Mouse (Mus musculus) brain, adult 2 months (tissue): Measurements from ENCODE around the gene Gipc2.

Experiments
- DNase-seq: peaks from one replicate; pipeline ENCODE4 v3.0.0; 2011; ENCODE audit warnings: low read depth, low spot score

Gene Gipc2

DNA sequence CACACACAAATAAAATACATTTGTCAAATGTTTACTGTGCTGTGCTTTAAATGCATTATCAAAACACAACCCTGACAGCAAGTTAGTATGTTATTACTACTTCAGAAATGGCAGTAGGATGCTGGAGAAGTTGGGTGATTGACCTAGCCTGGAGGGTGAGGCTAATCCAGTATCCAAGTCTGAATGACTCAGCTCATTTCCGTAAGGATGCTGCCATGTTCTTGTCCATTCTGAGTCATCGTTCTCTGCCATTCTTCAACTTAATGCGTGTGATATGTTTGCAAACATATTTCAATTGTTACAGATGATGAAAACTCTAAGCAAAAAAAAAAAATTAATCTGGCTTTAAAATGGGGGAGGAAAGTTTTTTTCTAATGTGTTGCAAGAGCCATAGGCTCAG is 84.6 kb downstream of the Gipc2 start:
- DNase-seq: no peak

DNA sequence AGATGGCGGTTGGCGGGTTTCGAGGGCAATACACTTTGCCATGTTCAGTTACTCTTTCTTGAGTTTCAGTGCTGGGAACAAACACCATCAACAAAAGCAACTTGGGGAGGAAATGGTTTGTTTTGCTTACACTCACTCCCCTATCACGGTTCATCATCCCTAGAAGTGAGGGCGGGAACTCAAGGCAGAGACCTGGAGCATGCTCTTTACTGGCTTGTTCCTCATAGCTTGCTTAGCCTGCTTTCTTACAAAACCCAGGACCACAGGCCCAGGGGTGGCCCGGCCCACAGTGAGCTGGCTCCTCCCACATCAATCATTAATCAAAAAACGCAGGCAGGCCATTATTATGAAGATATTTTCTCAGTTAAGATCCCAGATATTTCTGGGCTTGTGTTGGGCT is 89.9 kb downstream of the Gipc2 start:
- no peak for DNase-seq

DNA sequence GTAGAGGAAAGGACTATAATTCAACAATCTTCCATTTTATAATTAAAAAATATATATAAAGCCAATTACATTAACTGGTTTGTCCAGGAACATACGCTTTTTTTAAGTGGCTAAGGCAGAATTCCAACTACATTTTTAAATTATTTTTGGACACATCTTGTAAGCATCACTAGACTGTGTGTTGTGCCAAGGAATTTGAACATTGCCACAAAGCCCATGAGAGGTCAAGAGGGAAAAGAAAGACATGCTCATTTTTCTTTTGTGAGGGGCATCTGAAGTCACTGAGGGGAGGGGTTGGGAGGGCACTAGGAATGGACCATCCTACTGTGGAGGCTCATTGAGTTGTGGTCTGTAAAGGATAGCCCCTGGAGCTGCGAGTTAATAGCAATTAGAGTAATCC is 97.0 kb downstream of the Gipc2 start:
- no peak for DNase-seq

DNA sequence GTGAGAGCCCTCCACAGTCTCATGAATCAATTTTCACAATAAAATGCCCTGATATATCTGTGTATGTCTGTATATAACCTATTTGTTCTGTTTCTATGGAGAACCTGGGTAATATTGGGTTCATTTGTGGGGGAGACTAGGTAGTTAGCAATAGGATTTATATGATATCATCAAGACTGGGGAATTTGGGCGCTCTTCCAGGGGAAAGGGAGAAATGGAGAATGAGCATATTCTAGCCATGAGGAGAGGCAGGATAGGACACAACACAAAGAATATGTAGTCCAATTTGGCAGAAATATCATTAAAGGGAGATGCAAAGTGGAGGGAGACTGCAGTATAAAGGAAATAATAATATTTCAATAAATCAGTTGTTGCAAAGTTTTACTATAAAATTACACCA is 97.7 kb downstream of the Gipc2 start:
- no peak for DNase-seq

DNA sequence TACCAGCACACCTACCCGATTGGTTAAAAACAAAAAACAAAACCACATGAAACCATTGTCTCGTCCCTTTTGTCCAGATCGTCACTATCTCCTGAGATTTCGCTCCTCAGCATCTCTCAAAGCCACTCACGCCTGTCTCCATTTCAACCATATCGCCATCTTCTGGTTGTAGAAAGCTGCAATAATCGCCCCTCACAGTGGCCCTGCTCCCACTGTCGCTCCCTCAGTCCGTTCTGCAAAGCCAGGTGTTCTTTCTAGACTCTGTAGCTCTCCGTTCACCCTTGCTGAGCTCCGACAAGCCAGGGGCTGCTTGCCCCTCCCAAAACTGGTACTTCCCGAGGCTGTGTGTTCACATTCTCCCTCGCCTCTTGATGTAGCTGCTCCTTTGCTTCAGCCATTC is 99.3 kb downstream of the Gipc2 start:
- peak; percentile 33 for DNase-seq

DNA sequence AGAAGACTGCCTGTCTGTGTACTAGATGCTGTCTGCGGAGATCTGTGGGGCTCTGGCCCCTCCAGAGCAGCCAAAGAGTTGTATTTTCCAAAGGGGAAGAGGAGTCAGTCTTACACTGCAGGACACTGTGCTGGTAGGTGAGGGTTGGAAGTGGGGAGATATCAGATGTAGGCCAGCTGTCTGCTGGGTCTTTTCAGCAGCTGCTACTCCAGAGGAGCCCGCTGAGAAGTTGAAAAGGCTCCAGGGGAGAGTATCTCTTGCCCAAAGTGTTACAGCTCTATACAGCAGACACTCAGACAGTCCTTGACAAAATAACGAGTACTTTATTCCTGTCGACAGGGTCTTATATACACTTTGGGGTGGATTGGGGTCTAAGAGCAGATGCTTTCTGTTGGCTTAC is 100.2 kb downstream of the Gipc2 start:
- DNase-seq: no peak

DNA sequence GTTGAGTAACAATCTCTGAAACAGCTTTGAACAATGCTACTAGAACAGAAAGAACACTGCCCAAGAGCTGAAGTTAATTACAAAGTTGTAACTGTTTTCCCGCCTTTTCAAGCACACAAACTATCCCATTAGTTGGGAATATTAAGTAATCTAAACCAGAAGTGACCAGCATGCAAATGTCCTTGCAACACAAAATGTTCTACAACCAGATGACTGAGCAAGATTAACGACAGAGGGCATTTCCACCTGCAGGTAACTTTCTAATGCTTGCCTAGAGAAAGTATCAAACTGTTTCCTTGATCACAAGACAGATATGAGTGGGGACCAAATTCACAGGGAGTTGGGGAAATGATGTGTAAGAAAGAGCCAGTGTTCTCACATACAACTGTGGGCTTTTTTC is 101.9 kb downstream of the Gipc2 start:
- no peak for DNase-seq

DNA sequence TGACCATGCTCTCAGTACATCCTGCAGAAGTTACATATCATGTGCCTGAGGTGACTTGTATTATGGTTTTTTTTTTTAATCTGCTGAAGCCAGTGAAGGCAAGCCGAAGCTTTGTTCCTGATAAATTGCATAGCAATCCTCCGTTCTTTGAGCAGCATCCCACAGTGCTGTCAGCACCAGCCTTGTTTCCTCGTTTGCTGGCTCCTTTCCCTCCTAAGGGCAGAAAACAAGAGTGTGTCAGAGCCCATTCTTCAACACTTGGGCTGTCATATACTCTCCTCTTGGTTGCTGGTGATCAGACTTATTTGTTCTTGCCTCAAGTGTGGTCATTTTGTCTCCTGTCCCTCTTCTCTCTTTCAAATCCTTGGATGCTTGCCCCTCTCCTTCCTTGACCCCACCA is 103.2 kb downstream of the Gipc2 start:
- no peak for DNase-seq

DNA sequence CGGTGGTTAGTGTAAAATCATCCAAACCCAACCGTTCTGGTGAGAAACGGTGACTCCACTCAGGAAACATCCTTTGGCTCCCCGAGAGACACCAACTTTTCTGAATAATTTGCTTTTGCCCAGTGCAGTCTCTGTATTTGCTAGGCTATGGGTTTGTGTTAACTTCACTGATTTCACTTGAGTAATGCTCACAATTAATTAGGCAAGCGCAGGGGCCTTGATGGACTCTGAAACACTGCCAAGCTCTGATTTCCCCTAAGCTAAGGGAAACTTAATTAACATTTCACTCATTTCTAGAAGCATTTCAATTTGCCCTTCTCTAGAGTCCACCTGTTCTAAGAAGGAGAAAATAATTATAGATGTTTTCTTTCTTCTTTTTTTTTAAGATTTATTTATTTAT is 104.9 kb downstream of the Gipc2 start:
- DNase-seq: no peak

DNA sequence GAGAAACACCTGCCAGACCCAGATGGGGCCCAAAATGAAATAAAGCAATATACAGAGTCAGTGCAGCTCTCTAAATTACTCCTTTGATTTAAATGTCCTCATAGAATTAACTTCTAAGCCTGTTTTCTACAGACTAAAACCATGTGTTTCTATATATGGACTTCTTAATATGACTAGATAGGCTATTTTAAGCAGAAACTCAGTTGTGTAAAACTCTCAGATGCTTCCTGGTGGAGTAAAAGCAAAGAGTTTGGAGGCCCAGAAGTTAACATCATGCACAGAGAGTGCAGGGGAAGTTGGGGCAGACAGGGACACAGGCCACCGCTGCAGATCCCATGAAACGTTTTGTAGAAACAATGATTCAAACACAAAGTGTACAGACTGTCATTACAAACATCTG is 107.8 kb downstream of the Gipc2 start:
- no peak for DNase-seq

DNA sequence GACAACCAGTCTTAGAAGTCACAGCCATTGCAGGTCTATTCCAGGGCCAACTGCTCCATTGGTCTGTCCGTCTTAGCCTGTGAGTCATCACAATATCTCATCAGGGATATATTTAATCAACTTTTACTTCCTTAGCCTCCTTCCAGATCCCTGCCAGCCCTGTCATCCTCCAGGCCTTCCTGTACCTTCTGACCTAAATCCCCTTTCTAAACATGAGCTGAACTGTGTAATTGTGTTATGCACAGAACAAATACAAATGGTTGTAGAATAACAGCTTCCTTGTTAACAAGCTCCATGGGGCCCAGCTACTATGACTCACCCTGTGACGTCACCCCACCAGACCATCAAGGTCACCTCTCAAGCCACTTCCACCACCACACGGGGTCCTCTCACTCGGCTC is 111.8 kb downstream of the Gipc2 start:
- no peak for DNase-seq

DNA sequence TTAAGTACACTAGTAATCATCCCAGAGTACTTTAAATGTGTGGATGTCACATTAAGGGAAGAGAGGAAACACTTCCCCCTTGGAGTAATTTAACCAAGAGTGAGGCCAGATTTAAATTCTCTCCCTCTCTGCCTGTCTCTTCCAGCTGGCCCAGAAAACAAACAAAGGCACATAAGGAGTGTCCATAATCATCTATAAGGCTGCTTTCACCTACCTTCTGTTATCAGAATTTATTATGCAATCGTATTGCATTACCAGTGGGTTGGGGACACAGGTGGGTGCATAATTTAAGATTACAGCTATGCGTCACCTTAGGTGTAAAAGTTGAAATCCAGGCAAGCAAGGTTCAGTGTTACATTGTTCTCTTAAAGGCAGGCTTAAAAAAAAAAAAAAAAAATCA is 114.1 kb downstream of the Gipc2 start:
- no peak for DNase-seq

DNA sequence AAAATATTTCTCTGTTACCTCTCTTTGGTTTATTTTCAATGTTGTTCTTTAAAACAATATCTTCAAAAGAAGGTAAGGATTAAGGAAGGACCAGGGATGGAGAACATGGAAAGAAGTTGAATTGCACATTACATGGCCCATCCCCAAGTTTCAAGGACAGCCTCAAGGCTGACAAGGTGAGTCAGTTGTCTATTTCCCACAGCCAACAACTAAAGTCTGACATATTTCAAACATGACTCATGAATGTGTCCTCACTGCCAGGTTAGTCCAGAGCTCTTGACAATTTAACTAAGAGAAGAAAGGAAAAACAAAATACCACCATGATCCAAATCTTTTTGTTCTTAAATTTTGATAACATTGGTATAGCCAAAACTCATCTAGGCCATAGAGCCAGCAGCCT is 118.1 kb downstream of the Gipc2 start:
- DNase-seq: no peak

DNA sequence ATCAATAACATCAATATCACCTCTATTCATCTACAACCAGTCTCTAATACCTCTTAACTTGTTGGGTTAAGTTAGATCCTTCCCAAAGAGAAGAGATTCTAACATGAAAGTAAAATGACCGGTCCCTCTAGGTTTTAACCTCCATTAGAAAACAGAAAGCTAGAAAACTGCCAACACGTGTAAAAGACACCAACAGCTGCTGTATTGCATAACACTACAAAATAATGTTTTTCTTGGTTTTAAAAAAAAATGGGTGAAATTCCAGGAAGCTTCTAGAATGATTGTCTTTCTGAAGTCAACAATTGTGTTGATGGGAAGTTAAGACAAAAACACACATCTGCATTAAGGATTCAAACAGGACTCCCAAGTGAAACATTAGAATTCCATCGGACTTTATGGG is 119.1 kb downstream of the Gipc2 start:
- DNase-seq: no peak
